Mouse (Mus musculus): ENCODE measurements around the gene Dlgap1. TPM values are rescaled to one million over a fixed set of nuclear protein-coding genes. Genes with fewer than 3 reads are reported as not detected.

Gene Dlgap1
- polyA plus RNA-seq, 1 experiment from 2014 or later = 0.52 TPM

GRCm38 (mm10) chr17:70626925-70627324 is 658.1 kb downstream of the Dlgap1 start:
- 80% methylated on average over 6 of the region's 6 CpGs for WGBS
- no peaks in the 10 kb centered on the region for H3K27me3 ChIP-seq (replicated peaks)
- peaks cover 1% of the 10 kb centered on the region; the same call in 1 of the 2 replicates for H3K9me3 ChIP-seq (replicated peaks)
- no peak overlapping the region for H3K4me3 ChIP-seq
- H3K4me1 ChIP-seq (replicated peaks) = peaks cover 7% of the 10 kb centered on the region; the same call in 1 of the 2 replicates
- ATAC-seq (ENCODE audit: insufficient number of reproducible peaks, low FRiP score) = no peak
- no peak overlapping the region for H3K4me2 ChIP-seq
- H3K27ac ChIP-seq (ENCODE audit: poor library complexity, severe bottlenecking) = no peak overlapping the region
- no peak overlapping the region for H3K9ac ChIP-seq
- H3K36me3 ChIP-seq = no peaks in the 10 kb centered on the region

GRCm38 (mm10) chr17:70629653-70630378 is 660.9 kb downstream of the Dlgap1 start:
- Histone ChIP-seq H3K9me3 (replicated peaks) (no peaks in the 10 kb centered on the region), H3K4me2 (no peak overlapping the region), H3K4me3 (no peak overlapping the region), H3K4me1 (replicated peaks) (0 out of 2 replicates have a peak, but pooled peaks cover 5% of the 10 kb centered on the region), H3K27ac (ENCODE audit: poor library complexity, severe bottlenecking) (no peak overlapping the region), H3K9ac (no peak overlapping the region), H3K27me3 (replicated peaks) (no peaks in the 10 kb centered on the region), H3K36me3 (no peaks in the 10 kb centered on the region)
- 58% methylated on average over 6 of the region's 6 CpGs for WGBS
- ATAC-seq (ENCODE audit: insufficient number of reproducible peaks, low FRiP score) = no peak

GRCm38 (mm10) chr17:70633181-70633944 is 664.5 kb downstream of the Dlgap1 start:
- H3K4me3 ChIP-seq = no peak overlapping the region
- no peaks in the 10 kb centered on the region for H3K9me3 ChIP-seq (replicated peaks)
- peak; percentile 55; the same call in 1 of the 2 replicates for ATAC-seq (ENCODE audit: insufficient number of reproducible peaks, low FRiP score)
- H3K4me2 ChIP-seq = peak overlapping the region; percentile 34
- H3K4me1 ChIP-seq (replicated peaks) = 0 out of 2 replicates have a peak, but pooled peaks cover 5% of the 10 kb centered on the region
- no peak overlapping the region for H3K9ac ChIP-seq
- H3K27ac ChIP-seq (ENCODE audit: poor library complexity, severe bottlenecking) = no peak overlapping the region
- WGBS = 11% methylated on average over 9 of the region's 9 CpGs
- H3K36me3 ChIP-seq = no peaks in the 10 kb centered on the region
- H3K27me3 ChIP-seq (replicated peaks) = no peaks in the 10 kb centered on the region

- H3K4me2 ChIP-seq = no peak overlapping the region
- no peaks in the 10 kb centered on the region for H3K27me3 ChIP-seq (replicated peaks)
- H3K36me3 ChIP-seq = no peaks in the 10 kb centered on the region
- H3K4me3 ChIP-seq = no peak overlapping the region
- H3K9ac ChIP-seq = no peak overlapping the region
- 63% methylated on average over 1 of the region's 1 CpGs for WGBS
- no peaks in the 10 kb centered on the region for H3K9me3 ChIP-seq (replicated peaks)
- ATAC-seq (ENCODE audit: insufficient number of reproducible peaks, low FRiP score) = no peak
- H3K4me1 ChIP-seq (replicated peaks) = no peaks in the 10 kb centered on the region
- no peak overlapping the region for H3K27ac ChIP-seq (ENCODE audit: poor library complexity, severe bottlenecking)
These were observed 674.3 kb downstream of the Dlgap1 start for GRCm38 (mm10) chr17:70643211-70643610.

- 43% methylated on average over 4 of the region's 4 CpGs for WGBS
- no peaks in the 10 kb centered on the region for H3K36me3 ChIP-seq
- H3K4me3 ChIP-seq = no peak overlapping the region
- no peak overlapping the region for H3K27ac ChIP-seq (ENCODE audit: poor library complexity, severe bottlenecking)
- no peak for ATAC-seq (ENCODE audit: insufficient number of reproducible peaks, low FRiP score)
- no peaks in the 10 kb centered on the region for H3K4me1 ChIP-seq (replicated peaks)
- H3K9ac ChIP-seq = no peak overlapping the region
- H3K4me2 ChIP-seq = no peak overlapping the region
- peaks cover 7% of the 10 kb centered on the region for H3K9me3 ChIP-seq (replicated peaks)
- H3K27me3 ChIP-seq (replicated peaks) = no peaks in the 10 kb centered on the region
These were observed 677.8 kb downstream of the Dlgap1 start for GRCm38 (mm10) chr17:70646641-70647040.

GRCm38 (mm10) chr17:70661382-70661781 is 692.5 kb downstream of the Dlgap1 start:
- 0 out of 2 replicates have a peak, but pooled peaks cover 4% of the 10 kb centered on the region for H3K27me3 ChIP-seq (replicated peaks)
- ATAC-seq (ENCODE audit: insufficient number of reproducible peaks, low FRiP score) = no peak
- no peak overlapping the region for H3K27ac ChIP-seq (ENCODE audit: poor library complexity, severe bottlenecking)
- H3K4me2 ChIP-seq = no peak overlapping the region
- H3K4me3 ChIP-seq = no peak overlapping the region
- 71% methylated on average over 3 of the region's 3 CpGs for WGBS
- H3K9ac ChIP-seq = no peak overlapping the region
- H3K4me1 ChIP-seq (replicated peaks) = no peaks in the 10 kb centered on the region
- H3K36me3 ChIP-seq = no peaks in the 10 kb centered on the region
- H3K9me3 ChIP-seq (replicated peaks) = no peaks in the 10 kb centered on the region

GRCm38 (mm10) chr17:70663992-70664391 is 695.1 kb downstream of the Dlgap1 start:
- Histone ChIP-seq H3K27ac (ENCODE audit: poor library complexity, severe bottlenecking) (no peak overlapping the region), H3K4me3 (no peak overlapping the region), H3K9me3 (replicated peaks) (no peaks in the 10 kb centered on the region), H3K9ac (no peak overlapping the region), H3K36me3 (no peaks in the 10 kb centered on the region), H3K27me3 (replicated peaks) (0 out of 2 replicates have a peak, but pooled peaks cover 4% of the 10 kb centered on the region), H3K4me2 (no peak overlapping the region), H3K4me1 (replicated peaks) (no peaks in the 10 kb centered on the region)
- whole genome bisulfite sequencing = 81% methylated on average over 6 of the region's 6 CpGs
- ATAC-seq (ENCODE audit: insufficient number of reproducible peaks, low FRiP score) = no peak

- Histone ChIP-seq H3K9me3 (replicated peaks) (no peaks in the 10 kb centered on the region), H3K9ac (no peak overlapping the region), H3K36me3 (no peaks in the 10 kb centered on the region), H3K4me2 (no peak overlapping the region), H3K27ac (ENCODE audit: poor library complexity, severe bottlenecking) (no peak overlapping the region), H3K4me3 (no peak overlapping the region), H3K4me1 (replicated peaks) (no peaks in the 10 kb centered on the region), H3K27me3 (replicated peaks) (0 out of 2 replicates have a peak, but pooled peaks cover 4% of the 10 kb centered on the region)
- no peak for ATAC-seq (ENCODE audit: insufficient number of reproducible peaks, low FRiP score)
These were observed 695.7 kb downstream of the Dlgap1 start for GRCm38 (mm10) chr17:70664484-70665040.

- no peak for ATAC-seq (ENCODE audit: insufficient number of reproducible peaks, low FRiP score)
- 88% methylated on average over 13 of the region's 13 CpGs for WGBS
These were observed 705.1 kb downstream of the Dlgap1 start for GRCm38 (mm10) chr17:70673985-70674384.

GRCm38 (mm10) chr17:70676522-70676921 is 707.6 kb downstream of the Dlgap1 start:
- WGBS = 43% methylated on average over 2 of the region's 2 CpGs
- H3K36me3 ChIP-seq = no peaks in the 10 kb centered on the region
- ATAC-seq (ENCODE audit: insufficient number of reproducible peaks, low FRiP score) = no peak

More at GRCm38 (mm10) chr17:70673985-70674384, 705.1 kb downstream of the Dlgap1 start:
- Histone ChIP-seq H3K36me3 (no peaks in the 10 kb centered on the region), H3K4me2 (no peak overlapping the region), H3K4me3 (no peak overlapping the region), H3K9me3 (replicated peaks) (no peaks in the 10 kb centered on the region), H3K27ac (ENCODE audit: poor library complexity, severe bottlenecking) (no peak overlapping the region), H3K9ac (no peak overlapping the region), H3K4me1 (replicated peaks) (no peaks in the 10 kb centered on the region), H3K27me3 (replicated peaks) (no peaks in the 10 kb centered on the region)

GRCm38 (mm10) chr17:70683561-70684167 is 714.8 kb downstream of the Dlgap1 start:
- peak overlapping the region; percentile 26 for H3K4me2 ChIP-seq
- peaks cover 3% of the 10 kb centered on the region; the same call in 1 of the 2 replicates for H3K4me1 ChIP-seq (replicated peaks)
- H3K9me3 ChIP-seq (replicated peaks) = no peaks in the 10 kb centered on the region
- H3K36me3 ChIP-seq = no peaks in the 10 kb centered on the region
- no peak for ATAC-seq (ENCODE audit: insufficient number of reproducible peaks, low FRiP score)
- H3K27ac ChIP-seq (ENCODE audit: poor library complexity, severe bottlenecking) = no peak overlapping the region
- no peaks in the 10 kb centered on the region for H3K27me3 ChIP-seq (replicated peaks)
- no peak overlapping the region for H3K4me3 ChIP-seq
- H3K9ac ChIP-seq = no peak overlapping the region
- WGBS = 10% methylated on average over 15 of the region's 15 CpGs

More at GRCm38 (mm10) chr17:70676522-70676921, 707.6 kb downstream of the Dlgap1 start:
- H3K9ac ChIP-seq = no peak overlapping the region
- H3K27ac ChIP-seq (ENCODE audit: poor library complexity, severe bottlenecking) = no peak overlapping the region
- H3K9me3 ChIP-seq (replicated peaks) = no peaks in the 10 kb centered on the region
- H3K4me1 ChIP-seq (replicated peaks) = no peaks in the 10 kb centered on the region
- H3K4me2 ChIP-seq = no peak overlapping the region
- H3K4me3 ChIP-seq = no peak overlapping the region
- H3K27me3 ChIP-seq (replicated peaks) = no peaks in the 10 kb centered on the region

Data from heart, embryonic 12.5 days (tissue).